Comparison of ENCODE assay signal across 8 mouse cellular contexts in genomic region chrX:103026256-103027028, GRCm38 (mm10).
DNase-seq lines count a peak whose midpoint lies in the region; ATAC-seq lines count a peak whose summit lies in the region.

No protein-coding gene starts in this region.

- H3K9me3 ChIP-seq in embryonic facial prominence, embryonic 10.5 days = no peaks in the 10 kb centered on the region
- H3K9me3 ChIP-seq in hindbrain, embryonic 11.5 days (ENCODE audit: control insufficient read depth, low read length) = no peaks in the 10 kb centered on the region
- H3K9me3 ChIP-seq in midbrain, embryonic 16.5 days (replicated peaks; ENCODE audit: control insufficient read depth, low read length, poor library complexity, severe bottlenecking) = no peaks in the 10 kb centered on the region

- H3K4me3 ChIP-seq in embryonic facial prominence, embryonic 10.5 days = peak overlapping the region; percentile 60
- H3K4me3 ChIP-seq in hindbrain, embryonic 11.5 days (ENCODE audit: low read depth, low read length) = peak overlapping the region; percentile 27
- peak overlapping the region; percentile 30 for H3K4me3 ChIP-seq in midbrain, embryonic 16.5 days (ENCODE audit: low read depth, low read length)

- H3K36me3 ChIP-seq in embryonic facial prominence, embryonic 10.5 days (replicated peaks) = no peaks in the 10 kb centered on the region; the same call in 1 of the 2 replicates
- no peaks in the 10 kb centered on the region for H3K36me3 ChIP-seq in hindbrain, embryonic 11.5 days (ENCODE audit: control insufficient read depth, insufficient read depth, low read length)
- H3K36me3 ChIP-seq in midbrain, embryonic 16.5 days (ENCODE audit: control insufficient read depth, insufficient read depth, low read length) = no peaks in the 10 kb centered on the region

- peak; percentile 7 for DNase-seq in adrenal gland, postnatal 14 days
- no peak for DNase-seq in adrenal gland, adult 8-10 months
- peak; percentile 82 for DNase-seq in embryonic facial prominence, embryonic 10.5 days (ENCODE audit: low spot score)
- peak; percentile 69 for DNase-seq in hindbrain, embryonic 11.5 days (ENCODE audit: low spot score)
- peak; percentile 49 for DNase-seq in liver
- no peak for DNase-seq in frontal cortex, postnatal 36 days (ENCODE audit: low spot score in 2 of 2)

- ATAC-seq in hindbrain, embryonic 11.5 days (ENCODE audit: low FRiP score) = peak; percentile 78
- peak; percentile 48 for ATAC-seq in midbrain, embryonic 16.5 days
- ATAC-seq in inflammation-experienced regulatory T-cells, adult 6 months = no peak

- peak overlapping the region; percentile 11 for H3K4me2 ChIP-seq in hindbrain, embryonic 11.5 days (replicated peaks; ENCODE audit: low read depth, low read length)
- H3K4me2 ChIP-seq in midbrain, embryonic 16.5 days (ENCODE audit: low read length) = peak overlapping the region; percentile 58

- peak overlapping the region; percentile 86 for H3K27ac ChIP-seq in embryonic facial prominence, embryonic 10.5 days (replicated peaks)
- peak overlapping the region; percentile 47 for H3K27ac ChIP-seq in hindbrain, embryonic 11.5 days (ENCODE audit: low read depth, low read length)
- H3K27ac ChIP-seq in midbrain, embryonic 16.5 days (ENCODE audit: low read length) = no peak overlapping the region

- H3K9ac ChIP-seq in hindbrain, embryonic 11.5 days (ENCODE audit: low read depth, low read length) = no peak overlapping the region
- no peak overlapping the region for H3K9ac ChIP-seq in midbrain, embryonic 16.5 days (ENCODE audit: low read depth, low read length)

- 0 out of 2 replicates have a peak, but pooled peaks cover 3% of the 10 kb centered on the region for H3K4me1 ChIP-seq in embryonic facial prominence, embryonic 10.5 days
- no peaks in the 10 kb centered on the region for H3K4me1 ChIP-seq in hindbrain, embryonic 11.5 days (replicated peaks; ENCODE audit: control insufficient read depth, insufficient read depth, low read length)
- H3K4me1 ChIP-seq in midbrain, embryonic 16.5 days (ENCODE audit: control insufficient read depth, insufficient read depth, low read length) = no peaks in the 10 kb centered on the region

- WGBS in embryonic facial prominence, embryonic 10.5 days = 6% methylated on average over 22 of the region's 22 CpGs
- 13% methylated on average over 22 of the region's 22 CpGs for WGBS in hindbrain, embryonic 11.5 days
- 19% methylated on average over 21 of the region's 22 CpGs for WGBS in midbrain, embryonic 16.5 days

- H3K27me3 ChIP-seq in embryonic facial prominence, embryonic 10.5 days (replicated peaks; ENCODE audit: low read depth, poor library complexity, severe bottlenecking) = peaks cover 44% of the 10 kb centered on the region
- H3K27me3 ChIP-seq in hindbrain, embryonic 11.5 days (ENCODE audit: control insufficient read depth, insufficient read depth, low read length) = no peaks in the 10 kb centered on the region; the same call in 1 of the 2 replicates
- H3K27me3 ChIP-seq in midbrain, embryonic 16.5 days (ENCODE audit: control insufficient read depth, insufficient read depth, low read depth, low read length) = peaks cover 3% of the 10 kb centered on the region; the same call in 1 of the 2 replicates

Comparison
In these comparisons a context has a peak if more than half of its experiments do, and no peak if none do; other contexts are left out.
1. DNase-seq: peak in adrenal gland, postnatal 14 days (single experiment), embryonic facial prominence, embryonic 10.5 days (single experiment), hindbrain, embryonic 11.5 days (single experiment) and liver (single experiment); none in adrenal gland, adult 8-10 months (single experiment) and frontal cortex, postnatal 36 days (0 of 2).
2. Peak in every context shown above with its lines, with median percentiles within 50 percentile points of each other: H3K4me3 ChIP-seq.